Mouse (Mus musculus) intestine, embryonic 15.5 days (tissue): ENCODE measurements around the gene Pla1a. TPM values are rescaled to one million over a fixed set of nuclear protein-coding genes. Genes with fewer than 3 reads are reported as not detected.
A peak's percentile ranks its signal among the peaks of the same experiment; 100 is the strongest.

Experiments
- ATAC-seq: fragments of 200-750 bp; cut with Nextera tagmentation; 2 replicates; pipeline ENCODE4 v1.8.0; 2017; ENCODE audit warnings: moderate TSS enrichment, moderate library complexity
- H3K27ac ChIP-seq: fragments of 300-500 bp; sonication (generic); 2 replicates; pipeline ENCODE4 v1.5.1; 2015; ENCODE audit warnings: mild to moderate bottlenecking, inconsistent platforms
- H3K27me3 ChIP-seq: fragments of 300-500 bp; sonication (generic); replicated peaks from 2 replicates; pipeline ENCODE4 v1.6.1; 2015; ENCODE audit warnings: inconsistent platforms
- H3K36me3 ChIP-seq: fragments of 300-500 bp; sonication (generic); 2 replicates; pipeline ENCODE4 v1.6.1; 2015; ENCODE audit warnings: inconsistent platforms
- H3K4me1 ChIP-seq: fragments of 300-500 bp; sonication (generic); replicated peaks from 2 replicates; pipeline ENCODE4 v1.6.1; 2015; ENCODE audit warnings: inconsistent platforms
- H3K4me2 ChIP-seq: fragments of 300-500 bp; sonication (generic); replicated peaks from 2 replicates; pipeline ENCODE4 v1.6.1; 2015; ENCODE audit warnings: mild to moderate bottlenecking, inconsistent platforms
- H3K4me3 ChIP-seq: fragments of 300-500 bp; sonication (generic); replicated peaks from 2 replicates; pipeline ENCODE4 v1.5.1; 2015; ENCODE audit warnings: inconsistent platforms
- H3K9ac ChIP-seq: fragments of 300-500 bp; sonication (generic); 2 replicates; pipeline ENCODE4 v1.6.1; 2015; ENCODE audit warnings: inconsistent platforms
- H3K9me3 ChIP-seq: fragments of 300-500 bp; sonication (generic); 2 replicates; pipeline ENCODE4 v1.6.1; 2016; ENCODE audit warnings: inconsistent platforms
- WGBS: fragments of 180-500 bp; shearing (Covaris S2); methylation state at CpG from one replicate; pipeline ENCODE4 v1.1.7; 2015; 5-methylcytosine and 5-hydroxymethylcytosine counted together
- polyA plus RNA-seq: library from polyadenylated mRNA; unstranded; fragments of >200 nt; fragmentation: Nextera tagmentation; extraction: Ambion mirVana; gene quantifications from 2 replicates; pipeline ENCODE4 v1.2.1, GENCODE M21; 2015

Gene Pla1a
- polyA plus RNA-seq, 1 experiment from 2014 or later = 1.3 TPM

DNA sequence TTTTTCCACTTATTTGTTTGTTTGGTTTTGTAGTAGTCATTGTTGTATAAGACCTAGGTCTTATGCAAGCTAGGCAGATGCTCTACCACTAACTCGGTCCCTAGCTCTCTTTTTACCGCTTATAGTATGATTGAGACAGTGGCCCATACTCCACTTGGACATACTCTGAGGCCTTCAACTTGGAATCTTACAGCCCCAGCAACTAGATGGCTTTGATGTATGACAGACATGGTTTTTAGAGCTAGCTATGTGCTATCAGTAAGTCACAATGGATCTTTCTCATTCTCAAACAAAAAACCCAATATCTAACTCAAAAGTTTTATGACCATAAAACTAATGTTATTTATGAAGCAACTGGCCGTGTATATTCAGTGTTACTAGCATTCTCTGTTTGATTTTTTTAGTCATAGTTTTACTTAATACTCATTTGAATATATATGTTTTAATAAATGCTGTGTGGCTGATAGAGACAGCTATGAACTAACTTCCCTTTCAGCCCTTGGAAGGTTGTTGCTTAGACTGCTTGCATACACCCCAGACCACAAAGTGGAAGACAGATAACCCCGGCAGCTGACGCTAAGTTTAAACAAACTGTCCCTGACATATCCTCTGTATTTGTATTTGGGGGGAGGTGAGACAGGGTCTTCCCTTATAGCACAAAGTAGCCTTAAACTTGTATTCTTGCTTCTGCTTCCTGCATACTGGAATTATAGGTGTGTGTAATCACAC is 78.6 kb downstream of the Pla1a start:
- no peak overlapping the region for H3K4me3 ChIP-seq
- no peaks in the 10 kb centered on the region for H3K27me3 ChIP-seq
- H3K4me2 ChIP-seq = no peak overlapping the region
- no peaks in the 10 kb centered on the region for H3K9me3 ChIP-seq
- H3K9ac ChIP-seq = no peak overlapping the region
- 0 out of 2 replicates have a peak, but pooled peaks cover 5% of the 10 kb centered on the region for H3K36me3 ChIP-seq
- no peak for ATAC-seq
- no peak overlapping the region for H3K27ac ChIP-seq
- H3K4me1 ChIP-seq = 0 out of 2 replicates have a peak, but pooled peaks cover 3% of the 10 kb centered on the region
- 65% methylated on average over 5 of the region's 5 CpGs for WGBS

GRCm38 (mm10) chr16:38353642-38354041 is 79.3 kb downstream of the Pla1a start:
- 94% methylated on average over 2 of the region's 2 CpGs for WGBS
- Histone ChIP-seq H3K27me3 (no peaks in the 10 kb centered on the region), H3K9me3 (no peaks in the 10 kb centered on the region), H3K36me3 (0 out of 2 replicates have a peak, but pooled peaks cover 5% of the 10 kb centered on the region), H3K4me3 (no peak overlapping the region), H3K27ac (no peak overlapping the region), H3K4me2 (no peak overlapping the region), H3K9ac (no peak overlapping the region), H3K4me1 (0 out of 2 replicates have a peak, but pooled peaks cover 3% of the 10 kb centered on the region)
- no peak for ATAC-seq

DNA sequence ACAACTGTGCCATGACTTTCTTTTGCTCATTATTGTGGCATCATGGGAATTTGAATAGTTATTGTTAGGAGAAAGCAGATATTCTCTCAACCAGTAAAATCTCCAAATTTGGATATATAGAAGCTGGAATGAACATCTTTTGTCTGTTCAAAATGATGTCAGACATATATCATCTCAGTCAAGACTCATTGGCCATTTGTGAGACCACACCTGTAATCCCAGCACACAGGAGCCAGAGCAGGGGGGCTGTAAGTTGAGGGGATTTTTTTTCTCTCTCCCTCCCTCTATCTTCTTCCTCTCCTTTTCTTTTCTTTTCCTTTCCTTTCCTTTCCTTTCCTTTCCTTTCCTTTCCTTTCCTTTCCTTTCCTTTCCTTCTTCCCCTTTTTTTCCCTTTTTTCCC is 80.1 kb downstream of the Pla1a start:
- Histone ChIP-seq H3K9ac (no peak overlapping the region), H3K27me3 (no peaks in the 10 kb centered on the region), H3K9me3 (no peaks in the 10 kb centered on the region), H3K4me1 (peaks cover 8% of the 10 kb centered on the region; the same call in 1 of the 2 replicates), H3K4me3 (no peak overlapping the region), H3K36me3 (0 out of 2 replicates have a peak, but pooled peaks cover 5% of the 10 kb centered on the region), H3K4me2 (no peak overlapping the region), H3K27ac (no peak overlapping the region)
- no peak for ATAC-seq

DNA sequence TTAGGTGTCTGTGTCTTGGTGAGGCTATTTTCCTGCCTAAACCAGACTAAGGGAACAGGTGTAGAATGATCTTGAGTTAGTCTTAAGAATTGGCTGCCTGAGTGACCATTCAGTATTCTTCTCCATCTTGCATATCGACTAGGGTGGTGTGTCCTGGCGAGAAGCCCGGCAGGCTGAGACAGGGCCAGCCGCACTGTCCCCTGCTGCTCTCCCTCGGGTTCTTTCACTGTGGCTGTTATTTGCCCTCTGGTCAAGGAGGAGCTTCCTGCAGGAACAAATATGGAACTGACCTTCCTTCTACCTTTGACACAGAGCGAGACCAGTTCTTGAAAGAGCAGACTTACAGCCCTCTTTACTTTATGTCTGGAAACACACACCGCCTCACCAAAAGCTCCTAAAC is 80.9 kb downstream of the Pla1a start:
- no peak overlapping the region for H3K9ac ChIP-seq
- WGBS = 84% methylated on average over 7 of the region's 7 CpGs
- 0 out of 2 replicates have a peak, but pooled peaks cover 5% of the 10 kb centered on the region for H3K36me3 ChIP-seq
- no peak overlapping the region for H3K4me2 ChIP-seq
- H3K9me3 ChIP-seq = no peaks in the 10 kb centered on the region
- H3K27ac ChIP-seq = no peak overlapping the region
- H3K27me3 ChIP-seq = no peaks in the 10 kb centered on the region
- no peak overlapping the region for H3K4me3 ChIP-seq
- ATAC-seq = no peak
- peaks cover 8% of the 10 kb centered on the region; the same call in 1 of the 2 replicates for H3K4me1 ChIP-seq

DNA sequence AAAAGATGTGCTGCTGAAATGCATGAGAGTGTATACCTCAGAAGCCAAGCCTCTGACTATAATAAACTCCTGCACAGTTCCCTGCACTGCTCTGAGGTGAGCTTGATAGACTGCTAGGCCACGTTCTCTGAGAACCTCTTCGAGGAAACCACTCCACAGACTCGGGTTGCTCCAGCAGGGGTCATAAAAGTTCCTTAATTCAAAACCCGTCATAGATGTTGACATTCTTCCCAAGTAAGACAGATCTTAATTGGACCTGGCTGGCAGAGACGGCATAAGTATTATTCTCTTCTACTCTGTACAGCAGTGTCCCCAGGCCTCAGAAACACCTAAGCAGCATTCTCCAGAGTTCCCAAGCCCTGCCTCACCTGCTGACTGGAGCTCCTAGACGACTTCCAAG is 82.0 kb downstream of the Pla1a start:
- Histone ChIP-seq H3K9ac (no peak overlapping the region), H3K27me3 (no peaks in the 10 kb centered on the region), H3K4me1 (peaks cover 8% of the 10 kb centered on the region; the same call in 1 of the 2 replicates), H3K9me3 (no peaks in the 10 kb centered on the region), H3K4me2 (no peak overlapping the region), H3K27ac (no peak overlapping the region), H3K4me3 (no peak overlapping the region), H3K36me3 (0 out of 2 replicates have a peak, but pooled peaks cover 5% of the 10 kb centered on the region)
- no peak for ATAC-seq
- 57% methylated on average over 6 of the region's 6 CpGs for WGBS

GRCm38 (mm10) chr16:38350361-38350855 is 82.5 kb downstream of the Pla1a start:
- no peak overlapping the region for H3K9ac ChIP-seq
- peak; percentile 70 for ATAC-seq

GRCm38 (mm10) chr16:38349881-38350280 is 83.1 kb downstream of the Pla1a start:
- Histone ChIP-seq H3K9me3 (no peaks in the 10 kb centered on the region), H3K4me1 (peaks cover 8% of the 10 kb centered on the region; the same call in 1 of the 2 replicates), H3K36me3 (0 out of 2 replicates have a peak, but pooled peaks cover 5% of the 10 kb centered on the region), H3K9ac (no peak overlapping the region), H3K27ac (peak overlapping the region; percentile 24; the same call in 1 of the 2 replicates), H3K27me3 (no peaks in the 10 kb centered on the region), H3K4me3 (no peak overlapping the region), H3K4me2 (no peak overlapping the region)
- ATAC-seq = no peak
- 90% methylated on average over 2 of the region's 2 CpGs for WGBS

More at GRCm38 (mm10) chr16:38350361-38350855, 82.5 kb downstream of the Pla1a start:
- 52% methylated on average over 7 of the region's 7 CpGs for WGBS
- Histone ChIP-seq H3K4me2 (no peak overlapping the region), H3K36me3 (0 out of 2 replicates have a peak, but pooled peaks cover 5% of the 10 kb centered on the region), H3K4me1 (peaks cover 8% of the 10 kb centered on the region; the same call in 1 of the 2 replicates), H3K27ac (peak overlapping the region; percentile 24), H3K9me3 (no peaks in the 10 kb centered on the region), H3K27me3 (no peaks in the 10 kb centered on the region), H3K4me3 (no peak overlapping the region)

DNA sequence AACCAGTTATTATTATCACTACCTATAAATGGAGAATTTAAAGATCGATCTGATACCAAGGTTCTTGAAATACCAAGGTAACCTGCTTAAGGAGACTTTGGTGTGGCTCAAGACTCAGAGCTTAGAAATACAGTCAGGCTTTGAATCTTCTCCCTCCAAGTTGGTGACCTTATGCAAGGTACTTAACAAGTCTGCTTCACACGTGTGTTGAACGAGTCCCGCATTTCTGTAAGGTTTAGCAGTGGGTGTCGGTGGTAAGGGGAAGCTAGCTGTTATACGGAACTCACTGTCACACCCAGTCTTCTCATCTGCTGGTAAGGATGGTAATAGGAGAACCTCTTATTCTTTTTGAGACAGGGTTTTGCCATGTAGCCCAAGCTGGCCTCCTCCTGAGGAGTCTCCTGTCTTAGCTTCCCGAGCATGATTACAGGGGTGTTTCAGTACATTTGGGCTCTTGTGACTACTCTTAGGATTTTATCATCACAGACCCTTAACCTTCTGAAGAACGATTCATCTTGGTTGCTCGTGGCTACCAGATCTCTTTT is 84.7 kb downstream of the Pla1a start:
- ATAC-seq = no peak
- H3K9ac ChIP-seq = peak overlapping the region; percentile 3; the same call in 1 of the 2 replicates
- no peak overlapping the region for H3K4me3 ChIP-seq
- H3K4me1 ChIP-seq = peaks cover 8% of the 10 kb centered on the region
- no peaks in the 10 kb centered on the region for H3K9me3 ChIP-seq
- 84% methylated on average over 9 of the region's 9 CpGs for WGBS
- 0 out of 2 replicates have a peak, but pooled peaks cover 5% of the 10 kb centered on the region for H3K36me3 ChIP-seq
- no peaks in the 10 kb centered on the region for H3K27me3 ChIP-seq
- H3K4me2 ChIP-seq = no peak overlapping the region
- no peak overlapping the region for H3K27ac ChIP-seq

DNA sequence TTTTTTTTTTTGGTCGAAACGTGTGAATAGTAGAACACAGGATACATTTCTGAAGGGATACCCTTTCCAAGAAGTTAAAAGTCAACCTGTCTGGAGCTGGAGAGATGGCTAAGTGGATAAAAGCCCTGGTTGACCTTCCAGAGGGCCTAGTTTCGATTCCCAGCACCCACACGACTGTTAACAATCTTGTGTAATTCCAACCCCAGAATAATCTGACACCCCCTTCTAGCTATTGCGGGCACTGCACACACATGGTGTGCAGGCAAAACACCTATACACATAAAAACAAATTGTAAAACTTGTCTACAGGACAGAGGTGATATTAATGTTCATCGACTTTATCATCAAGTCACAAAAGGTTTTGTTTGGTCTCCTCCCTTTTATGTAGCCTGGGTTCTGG is 85.4 kb downstream of the Pla1a start:
- WGBS = 58% methylated on average over 6 of the region's 6 CpGs
- peak overlapping the region; percentile 91; the same call in 1 of the 2 replicates for H3K9ac ChIP-seq

DNA sequence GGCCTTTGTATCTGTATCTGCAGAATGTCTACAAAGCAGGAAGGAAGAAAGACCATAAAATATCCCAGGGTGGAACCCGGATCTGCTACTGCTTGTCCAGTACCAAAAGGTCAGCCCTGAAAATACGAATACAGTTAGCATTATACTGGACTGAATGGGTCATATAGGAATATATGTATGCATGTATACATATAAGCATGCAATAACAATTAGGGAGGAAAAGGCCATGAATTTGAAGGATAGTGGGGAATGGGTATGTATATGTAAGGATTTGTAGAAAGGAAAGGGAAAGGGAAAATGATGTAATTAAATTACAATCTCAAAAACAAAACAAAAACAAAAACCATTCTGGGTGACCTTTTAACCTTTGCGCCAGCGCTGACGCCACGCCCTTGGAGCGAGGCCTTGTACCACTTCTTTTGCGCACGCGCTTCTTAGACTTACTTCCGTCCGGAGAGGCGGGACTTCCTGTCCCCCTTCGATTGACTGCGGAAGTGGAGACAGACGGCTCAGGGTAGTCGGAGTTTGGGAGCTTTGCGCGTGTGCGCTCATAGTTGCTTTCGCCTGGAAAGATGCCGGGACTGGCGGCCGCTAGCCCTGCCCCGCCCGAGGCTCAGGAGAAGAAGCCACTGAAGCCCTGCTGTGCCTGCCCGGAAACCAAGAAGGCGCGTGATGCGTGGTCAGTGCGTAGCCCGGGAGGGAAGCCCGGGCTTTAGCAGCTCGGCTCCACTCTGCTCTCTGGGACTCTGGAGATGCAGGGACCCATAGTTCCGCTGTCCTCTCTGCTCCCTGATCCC is 86.2 kb downstream of the Pla1a start, which contains the start of the genes Cox17 and Gm21987:
Gene Cox17, plus strand, starts transcription at position 463 of the 797 bp plus-strand sequence.
Gene Gm21987, plus strand, starts transcription at position 512 of the 797 bp plus-strand sequence.
- Histone ChIP-seq H3K4me1 (peaks cover 11% of the 10 kb centered on the region), H3K36me3 (no peaks in the 10 kb centered on the region), H3K4me2 (peak within 1 kb of the TSS; percentile 62), H3K9me3 (no peaks in the 10 kb centered on the region), H3K4me3 (peak within 1 kb of the TSS; percentile 84), H3K27me3 (no peaks in the 10 kb centered on the region), H3K27ac (peak within 1 kb of the TSS; percentile 89), H3K9ac (peak within 1 kb of the TSS; percentile 91)
- WGBS = 3% methylated on average over 35 of the region's 35 CpGs
- peak; percentile 96 for ATAC-seq

More for the DNA sequence above, 85.4 kb downstream of the Pla1a start:
- ATAC-seq = no peak
- Histone ChIP-seq H3K4me2 (peak overlapping the region; percentile 62), H3K27me3 (no peaks in the 10 kb centered on the region), H3K4me1 (peaks cover 8% of the 10 kb centered on the region), H3K4me3 (peak overlapping the region; percentile 84), H3K36me3 (0 out of 2 replicates have a peak, but pooled peaks cover 5% of the 10 kb centered on the region), H3K9me3 (no peaks in the 10 kb centered on the region), H3K27ac (no peak overlapping the region)
